Mouse (Mus musculus) forebrain, embryonic 15.5 days (tissue): Measurements from ENCODE around the gene Prkar2a. TPM values are rescaled to one million over a fixed set of nuclear protein-coding genes. Genes with fewer than 3 reads are reported as not detected.

Experiments used
- microRNA-seq: library from miRNA; unstranded; fragments of <30 nt; microRNA quantifications from one replicate; pipeline ENCODE4, GENCODE M21; 2016
- polyA plus RNA-seq: library from polyadenylated mRNA; unstranded; fragments of >200 nt; fragmentation: Nextera tagmentation; extraction: Ambion mirVana; gene quantifications from 2 replicates; pipeline ENCODE4 v1.2.1, GENCODE M21; 2015

Prkar2a gene
- polyA plus RNA-seq, 1 experiment from 2014 or later: 42.1 TPM

Small RNA genes lying within 50 kb of the gene (microRNA-seq; reads per million reads assigned to microRNA genes)
- gene Gm26298: not detected

Other genes starting within 250 kb of the Prkar2a start
- 60.9 and 61.6 TPM in 2 replicates for gene Ccdc71, start 228.8 kb upstream of the Prkar2a start, polyA plus RNA-seq
- gene Klhdc8b, start 227.7 kb upstream of the Prkar2a start, polyA plus RNA-seq: 55.7 and 62.2 TPM in 2 replicates
- 15.7 and 18.8 TPM in 2 replicates for gene Lamb2, start 209.6 kb upstream of the Prkar2a start, polyA plus RNA-seq
- 90.1 and 95.4 TPM in 2 replicates for gene Usp19, start 198.7 kb upstream of the Prkar2a start, polyA plus RNA-seq
- 70.1 and 72.6 TPM in 2 replicates for gene Qars, start 181.6 kb upstream of the Prkar2a start, polyA plus RNA-seq
- gene Qrich1, start 172.5 kb upstream of the Prkar2a start, polyA plus RNA-seq: 146 and 148 TPM in 2 replicates
- gene Impdh2, start 129.0 kb upstream of the Prkar2a start, polyA plus RNA-seq: 117 and 125 TPM in 2 replicates
- 68.7 and 81.0 TPM in 2 replicates for gene Ndufaf3, start 121.9 kb upstream of the Prkar2a start, polyA plus RNA-seq
- 253 and 263 TPM in 2 replicates for gene Dalrd3, start 119.4 kb upstream of the Prkar2a start, polyA plus RNA-seq
- 219 and 235 TPM in 2 replicates for gene Wdr6, start 110.6 kb upstream of the Prkar2a start, polyA plus RNA-seq
- gene P4htm, start 91.6 kb upstream of the Prkar2a start, polyA plus RNA-seq: 19.2 and 23.1 TPM in 2 replicates
- 54.3 and 60.8 TPM in 2 replicates for gene Arih2, start 39.9 kb upstream of the Prkar2a start, polyA plus RNA-seq
- gene Slc25a20, start 27.2 kb upstream of the Prkar2a start, polyA plus RNA-seq: 44.2 and 44.7 TPM in 2 replicates
- 206 and 208 TPM in 2 replicates for gene Ip6k2, start 94.5 kb downstream of the Prkar2a start, polyA plus RNA-seq
- 21.1 and 21.2 TPM in 2 replicates for gene Nckipsd, start 119.1 kb downstream of the Prkar2a start, polyA plus RNA-seq
- gene Celsr3, start 137.0 kb downstream of the Prkar2a start, polyA plus RNA-seq: 16.7 and 20.0 TPM in 2 replicates
- 9.0 and 9.8 TPM in 2 replicates for gene Slc26a6, start 164.0 kb downstream of the Prkar2a start, polyA plus RNA-seq
- gene Tmem89, start 225.3 kb downstream of the Prkar2a start, polyA plus RNA-seq: not detected in 2 replicates
- gene Uqcrc1, start 247.3 kb downstream of the Prkar2a start, polyA plus RNA-seq: 384 and 386 TPM in 2 replicates